Mouse (Mus musculus) erythroblast, embryonic 14.5 days (primary cell): ENCODE results near the gene Muc4.

Experiments used
- GATA1 ChIP-seq: IDR thresholded peaks from 2 replicates; pipeline ENCODE4 v1.6.1; 2012; ENCODE audit warnings: low read length, inconsistent platforms, mixed read lengths
- TAL1 ChIP-seq: IDR thresholded peaks from 3 replicates; pipeline ENCODE4 v1.6.1; 2012; ENCODE audit warnings: low read length, inconsistent platforms, mixed read lengths

GRCm38 (mm10) chr16:32707111-32707823 is 28.4 kb upstream of the Muc4 start:
- TF ChIP-seq GATA1 (no peak), TAL1 (no peak)
